Mouse (Mus musculus) thymus, postnatal 25 days (tissue): Measurements from ENCODE around the gene Kcnq1.

ENCODE experiments used
- DNase-seq: peaks from one replicate; pipeline ENCODE4 v3.0.0; 2022

The Kcnq1 gene

GRCm38 (mm10) chr7:143187181-143187580, 81.0 kb downstream of the Kcnq1 start:
- no peak for DNase-seq

GRCm38 (mm10) chr7:143188589-143188988, 82.4 kb downstream of the Kcnq1 start:
- no peak for DNase-seq

DNA sequence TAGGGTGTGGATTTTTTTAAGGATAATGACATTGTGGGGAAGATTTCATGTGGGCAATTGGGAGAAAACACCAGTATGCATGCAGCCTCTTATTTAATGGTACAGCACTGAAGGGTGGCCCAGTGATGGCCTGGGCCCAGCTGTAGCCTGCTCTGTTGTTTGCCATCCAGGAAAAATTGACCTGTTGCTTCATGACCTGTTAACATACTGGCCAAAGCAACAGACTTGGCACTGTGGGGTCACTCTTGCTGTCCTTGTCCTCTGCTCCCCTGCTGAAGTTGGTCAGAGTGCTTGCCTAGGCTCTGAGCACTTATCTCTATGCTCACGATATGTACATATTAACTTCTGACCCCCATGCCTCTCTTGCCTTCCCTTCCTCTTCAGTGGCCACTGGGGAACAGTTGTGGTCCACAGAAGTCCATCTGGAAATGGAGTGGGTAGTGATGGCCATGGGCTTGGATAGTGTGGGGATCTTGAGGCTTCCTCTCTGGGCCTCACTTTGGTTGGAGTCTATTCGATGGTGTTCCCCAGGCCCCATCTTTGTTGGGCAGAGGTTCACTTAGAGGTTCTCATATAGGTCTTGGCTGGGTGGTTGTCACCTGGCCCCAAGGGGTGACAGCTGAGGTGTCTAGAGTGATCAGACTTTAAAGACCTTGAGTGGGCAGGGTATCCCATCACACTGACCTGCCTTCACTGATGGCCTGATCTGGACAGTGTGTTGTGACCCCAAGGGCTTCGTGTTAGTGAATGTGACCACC, 84.0 kb downstream of the Kcnq1 start:
- no peak for DNase-seq

GRCm38 (mm10) chr7:143190911-143191310, 84.7 kb downstream of the Kcnq1 start:
- no peak for DNase-seq

DNA sequence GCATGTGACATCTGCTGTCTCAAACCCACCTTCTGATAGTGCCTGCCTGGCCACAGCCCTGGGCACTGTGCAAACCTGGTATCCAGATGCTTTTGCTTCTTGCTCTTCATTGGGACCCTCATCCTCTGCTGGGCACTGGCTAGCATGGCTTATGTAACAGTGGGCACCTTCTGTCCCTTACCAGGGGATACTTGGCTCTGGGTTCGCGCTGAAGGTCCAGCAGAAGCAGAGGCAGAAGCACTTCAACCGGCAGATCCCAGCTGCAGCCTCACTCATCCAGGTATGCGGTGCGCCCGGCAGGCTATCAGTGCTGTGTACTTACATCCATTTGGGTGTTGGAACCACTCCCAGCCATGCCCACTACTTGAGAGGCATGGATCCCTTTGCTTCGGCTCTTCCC, 86.2 kb downstream of the Kcnq1 start:
- DNase-seq: no peak

DNA sequence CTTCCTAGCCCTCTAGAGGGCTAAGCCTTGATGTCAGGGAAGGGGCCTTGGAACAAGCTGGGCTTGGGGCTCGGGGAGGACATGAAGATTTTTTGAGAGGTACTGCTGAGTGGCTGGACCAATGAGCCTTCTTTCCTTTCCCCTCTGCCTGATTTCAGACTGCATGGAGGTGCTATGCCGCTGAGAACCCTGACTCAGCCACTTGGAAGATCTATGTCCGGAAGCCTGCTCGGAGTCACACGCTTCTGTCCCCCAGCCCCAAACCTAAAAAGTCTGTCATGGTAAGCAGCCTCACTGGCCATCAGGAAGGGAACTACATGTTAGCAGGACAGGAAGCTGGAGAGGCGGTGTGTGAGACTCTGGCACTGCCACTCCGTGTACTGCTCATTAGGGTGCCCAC, 87.9 kb downstream of the Kcnq1 start:
- DNase-seq: no peak

GRCm38 (mm10) chr7:143197951-143198440, 91.8 kb downstream of the Kcnq1 start:
- DNase-seq: no peak

DNA sequence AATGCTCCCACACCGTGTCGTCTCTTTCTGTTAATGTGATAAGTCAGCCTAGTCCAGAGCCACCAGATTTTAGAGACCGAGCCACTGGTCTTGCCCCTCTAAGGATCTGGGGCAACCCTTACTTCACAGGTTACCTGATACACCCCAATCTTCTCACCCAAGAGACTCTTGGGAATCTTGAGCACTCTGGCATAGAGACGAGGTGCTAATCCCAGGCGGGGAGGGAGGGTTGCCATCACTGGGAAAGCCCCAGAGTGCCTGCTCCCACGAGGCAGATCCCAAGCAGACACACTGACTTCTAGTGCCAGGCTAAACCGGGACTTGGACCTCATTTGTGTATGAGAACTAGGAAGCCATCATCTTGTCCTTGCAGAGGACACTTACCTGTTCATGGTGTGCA, 92.3 kb downstream of the Kcnq1 start:
- DNase-seq: no peak

GRCm38 (mm10) chr7:143201255-143201654, 95.1 kb downstream of the Kcnq1 start:
- DNase-seq: no peak

GRCm38 (mm10) chr7:143203897-143204296, 97.7 kb downstream of the Kcnq1 start:
- no peak for DNase-seq

GRCm38 (mm10) chr7:143207044-143207443, 100.9 kb downstream of the Kcnq1 start:
- DNase-seq: no peak

GRCm38 (mm10) chr7:143210796-143211195, 104.6 kb downstream of the Kcnq1 start:
- no peak for DNase-seq

GRCm38 (mm10) chr7:143251206-143251605, 145.0 kb downstream of the Kcnq1 start:
- DNase-seq: no peak

DNA sequence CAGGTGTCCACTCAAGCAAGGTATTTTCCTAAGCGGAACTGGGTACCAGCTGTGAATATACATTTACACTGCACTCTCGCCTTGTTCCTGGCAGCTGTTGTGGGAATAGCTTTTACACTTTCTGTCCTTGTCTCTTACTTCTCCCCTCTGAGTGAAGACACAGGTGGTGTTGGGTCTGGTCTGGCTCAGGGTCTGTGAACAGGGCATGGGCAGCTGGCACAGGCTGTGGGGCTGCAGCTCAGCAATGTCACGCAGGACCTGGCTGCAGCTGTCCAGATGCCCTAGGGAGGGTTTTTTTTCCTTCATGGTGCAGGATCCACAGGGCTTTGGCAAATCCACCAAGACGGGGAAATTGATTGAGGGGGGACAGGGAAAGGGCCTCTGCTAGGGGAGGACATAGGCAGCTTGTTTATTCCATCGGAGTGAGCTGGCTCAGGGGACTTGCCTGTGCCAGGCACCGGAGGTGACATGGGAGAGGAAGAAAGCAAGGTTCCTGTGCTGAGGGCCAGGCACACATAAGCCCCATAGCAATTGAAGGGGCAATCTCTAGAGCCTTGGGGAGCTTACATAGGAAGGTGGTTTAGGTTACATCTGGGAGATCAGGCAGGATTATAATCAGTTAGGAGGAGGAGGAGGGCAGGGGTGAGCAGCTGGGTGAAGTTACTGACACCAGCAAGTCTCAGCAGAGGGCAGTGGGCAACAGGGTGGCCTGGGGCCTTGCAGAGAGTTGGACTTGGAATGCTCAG, 147.1 kb downstream of the Kcnq1 start:
- no peak for DNase-seq

DNA sequence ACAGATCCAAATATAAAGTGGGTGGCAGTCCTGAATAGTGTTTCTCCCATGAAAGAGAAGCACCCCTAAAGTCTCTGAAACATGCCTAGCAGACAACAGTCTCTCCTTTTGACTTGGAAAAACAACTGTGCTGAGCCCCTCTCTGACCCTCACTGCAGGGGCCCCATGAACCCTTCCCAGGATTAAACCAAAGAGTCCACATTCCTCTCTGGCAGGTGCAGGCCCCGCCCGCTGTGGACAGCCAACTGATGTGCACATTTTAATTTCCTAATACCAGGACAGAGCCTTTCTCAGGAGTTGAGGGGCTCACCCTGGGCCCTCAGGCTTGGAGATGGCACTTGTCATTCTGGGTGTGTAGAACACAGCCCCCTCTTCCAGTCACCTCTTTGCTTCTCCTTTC, 148.7 kb downstream of the Kcnq1 start:
- no peak for DNase-seq

GRCm38 (mm10) chr7:143261246-143261645, 155.1 kb downstream of the Kcnq1 start:
- DNase-seq: no peak

- DNase-seq: no peak
Measured at GRCm38 (mm10) chr7:143263557-143263956, 157.4 kb downstream of the Kcnq1 start.

DNA sequence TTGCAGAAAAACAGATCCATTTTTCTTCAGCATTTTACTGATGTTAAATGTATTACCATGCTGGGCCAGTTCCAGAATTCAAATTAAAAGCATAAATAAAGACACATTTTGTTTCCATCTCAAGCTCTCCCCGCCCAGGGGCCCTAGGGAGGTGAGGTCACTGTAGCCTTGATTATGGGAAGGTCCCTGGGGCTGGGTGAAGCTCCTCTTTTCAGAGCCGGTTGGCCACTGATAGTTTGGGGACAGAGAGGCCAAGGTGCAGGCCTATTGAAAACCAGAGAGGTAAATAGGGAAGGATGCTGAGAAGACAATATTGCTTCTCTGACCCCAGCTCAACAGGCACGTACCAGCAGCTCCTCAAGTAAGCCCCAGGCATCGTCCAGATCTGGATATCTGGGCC, 157.8 kb downstream of the Kcnq1 start:
- DNase-seq: no peak

- DNase-seq: no peak
Measured at GRCm38 (mm10) chr7:143265386-143265785, 159.2 kb downstream of the Kcnq1 start.

DNA sequence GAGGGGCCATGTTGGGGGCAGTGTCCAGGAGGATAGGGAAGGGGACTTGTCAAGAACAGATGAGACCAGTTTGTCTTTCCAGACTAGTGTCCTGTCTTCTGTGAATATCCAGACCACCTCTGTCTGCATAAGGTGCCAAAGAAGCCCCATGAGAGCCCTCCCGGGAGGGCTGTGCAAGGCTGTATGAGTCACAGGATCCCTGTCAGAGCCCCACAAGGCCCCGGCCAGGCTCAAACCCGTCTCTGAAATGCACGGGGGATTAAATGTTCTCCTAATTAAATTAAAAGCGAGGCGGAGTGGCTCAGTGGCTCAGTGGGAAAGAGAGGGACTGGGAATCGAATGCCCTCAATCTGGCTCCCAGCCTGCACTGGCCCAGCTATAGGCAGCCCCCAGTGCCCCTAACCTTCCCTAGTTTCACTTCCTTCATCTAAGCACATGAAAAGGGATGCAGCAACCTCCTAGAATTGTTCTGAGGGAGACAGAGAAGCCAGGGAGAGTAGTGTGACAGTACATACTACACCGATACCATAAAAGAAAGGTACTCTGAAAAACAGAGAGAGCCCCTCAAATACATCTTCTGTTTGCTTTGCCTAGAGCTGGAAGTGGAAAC, 159.8 kb downstream of the Kcnq1 start:
- DNase-seq: no peak

- no peak for DNase-seq
Measured at GRCm38 (mm10) chr7:143273747-143274146, 167.6 kb downstream of the Kcnq1 start.

DNA sequence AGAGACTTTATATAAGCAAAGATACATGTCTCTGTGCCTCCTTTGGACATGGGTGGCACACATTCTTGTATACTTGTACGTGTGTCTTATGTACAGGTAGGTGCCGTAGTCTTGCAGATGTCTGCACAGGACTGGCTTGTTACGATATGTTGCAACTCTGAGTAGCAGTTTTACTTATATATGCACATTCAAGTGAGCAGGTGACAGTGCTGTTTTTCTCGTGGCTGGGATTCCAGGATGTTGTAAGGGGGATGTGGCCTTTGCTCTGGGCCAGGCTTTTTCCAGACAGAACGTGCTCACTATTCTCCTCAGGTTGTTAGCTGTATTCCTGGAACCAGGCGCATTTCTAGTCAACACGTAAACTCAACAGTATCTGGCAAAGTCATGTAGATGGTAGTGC, 168.9 kb downstream of the Kcnq1 start:
- no peak for DNase-seq

GRCm38 (mm10) chr7:143283625-143284024, 177.5 kb downstream of the Kcnq1 start:
- no peak for DNase-seq

GRCm38 (mm10) chr7:143284866-143285265, 178.7 kb downstream of the Kcnq1 start:
- peak; percentile 53 for DNase-seq
